Mouse (Mus musculus): ENCODE measurements around the gene Cdk14. TPM values are rescaled to one million over a fixed set of nuclear protein-coding genes. Genes with fewer than 3 reads are reported as not detected.

Cdk14 gene
- polyA plus RNA-seq, 1 experiment = 11.2 TPM

DNA sequence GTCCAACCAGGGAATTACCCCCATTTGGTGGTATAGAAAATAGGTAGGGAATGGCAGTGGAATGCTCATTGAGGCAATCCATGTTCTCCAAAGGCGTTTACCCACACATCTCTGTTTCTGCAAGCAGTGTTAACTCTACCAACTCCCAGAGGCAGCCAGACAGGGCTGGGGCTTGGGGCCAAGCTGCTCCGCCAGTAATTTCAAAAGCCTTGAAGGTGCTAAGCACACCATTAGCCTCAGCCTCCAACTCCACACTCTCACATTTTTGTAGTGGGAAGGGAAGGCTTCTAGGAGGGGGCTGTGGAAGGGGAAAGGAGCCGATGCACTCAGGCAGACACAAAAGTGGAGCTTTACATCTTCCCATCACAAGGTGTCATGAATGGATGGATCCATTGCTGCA lies 525.1 kb downstream of the Cdk14 start:
- H3ac ChIP-seq (ENCODE audit: control insufficient read depth, insufficient read length) = no peak overlapping the region
- H3K79me2 ChIP-seq (ENCODE audit: control insufficient read depth, insufficient read depth) = no peaks in the 10 kb centered on the region
- no peak for TF ChIP-seq TCF12 (IDR thresholded peaks at IDR 0.05; ENCODE audit: insufficient read depth, poor library complexity, severe bottlenecking)
- no peak for TF ChIP-seq E2F4 (IDR thresholded peaks at IDR 0.05; ENCODE audit: insufficient read depth)
- no peak for TF ChIP-seq MYOD1 (IDR thresholded peaks at IDR 0.05; ENCODE audit: control insufficient read depth in 1 of 3, insufficient read length in 2 of 3, low read depth in 2 of 3)
- no peak for TF ChIP-seq POLR2AphosphoS2 (IDR thresholded peaks at IDR 0.05; ENCODE audit: insufficient read length, low read depth)
- TF ChIP-seq MYOG (IDR thresholded peaks at IDR 0.05; ENCODE audit: control insufficient read depth in 1 of 3, insufficient read depth in 1 of 3, insufficient read length in 2 of 3, low read depth in 2 of 3) = no peak
- H3K36me3 ChIP-seq (ENCODE audit: control insufficient read depth, insufficient read depth) = peaks cover 11% of the 10 kb centered on the region
- no peaks in the 10 kb centered on the region for H3K27me3 ChIP-seq (ENCODE audit: control insufficient read depth, insufficient read depth, insufficient read length)
- no peak overlapping the region for H3K4me2 ChIP-seq (ENCODE audit: low read depth)
- H3K4me3 ChIP-seq = no peak overlapping the region

DNA sequence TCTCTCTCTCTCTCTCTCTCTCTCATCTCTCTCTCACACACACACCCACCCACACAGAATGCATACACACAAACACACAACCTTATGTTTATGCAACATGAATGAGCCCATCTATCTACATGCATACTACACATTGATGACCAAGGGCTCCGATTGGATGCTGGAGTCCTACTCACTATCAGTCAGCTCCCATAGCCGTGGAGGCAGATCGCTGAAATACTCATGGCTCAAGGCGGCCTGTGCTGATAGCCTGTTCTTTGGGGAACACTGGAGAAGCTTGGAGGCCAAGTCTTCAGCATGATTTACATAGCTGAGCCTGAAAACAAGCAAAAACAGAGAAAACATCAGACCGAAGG lies 526.3 kb downstream of the Cdk14 start:
- Histone ChIP-seq H3K4me3 (no peak overlapping the region), H3K27me3 (ENCODE audit: control insufficient read depth, insufficient read depth, insufficient read length) (no peaks in the 10 kb centered on the region), H3K4me2 (ENCODE audit: low read depth) (no peak overlapping the region), H3K79me2 (ENCODE audit: control insufficient read depth, insufficient read depth) (no peaks in the 10 kb centered on the region), H3ac (ENCODE audit: control insufficient read depth, insufficient read length) (no peak overlapping the region), H3K36me3 (ENCODE audit: control insufficient read depth, insufficient read depth) (peaks cover 11% of the 10 kb centered on the region)
- TF ChIP-seq POLR2A (IDR thresholded peaks at IDR 0.05; ENCODE audit: insufficient read length, low read depth) = no peak
- TF ChIP-seq MYOG (IDR thresholded peaks at IDR 0.05; ENCODE audit: control insufficient read depth in 1 of 3, insufficient read depth in 1 of 3, insufficient read length in 2 of 3, low read depth in 2 of 3) = no peak
- TF ChIP-seq TCF3 (IDR thresholded peaks at IDR 0.05; ENCODE audit: insufficient read length, low read depth) = no peak
- TF ChIP-seq REST (IDR thresholded peaks at IDR 0.05; ENCODE audit: insufficient read depth, insufficient read length) = no peak
- TF ChIP-seq CEBPB (IDR thresholded peaks at IDR 0.05; ENCODE audit: insufficient read depth, poor library complexity, severe bottlenecking) = no peak
- TF ChIP-seq TCF12 (IDR thresholded peaks at IDR 0.05; ENCODE audit: insufficient read depth, poor library complexity, severe bottlenecking) = no peak
- no peak for TF ChIP-seq E2F4 (IDR thresholded peaks at IDR 0.05; ENCODE audit: insufficient read depth)
- TF ChIP-seq MAX (IDR thresholded peaks at IDR 0.05; ENCODE audit: low read depth) = no peak
- no peak for TF ChIP-seq SRF (IDR thresholded peaks at IDR 0.05; ENCODE audit: control insufficient read depth, insufficient read length, low read depth)

DNA sequence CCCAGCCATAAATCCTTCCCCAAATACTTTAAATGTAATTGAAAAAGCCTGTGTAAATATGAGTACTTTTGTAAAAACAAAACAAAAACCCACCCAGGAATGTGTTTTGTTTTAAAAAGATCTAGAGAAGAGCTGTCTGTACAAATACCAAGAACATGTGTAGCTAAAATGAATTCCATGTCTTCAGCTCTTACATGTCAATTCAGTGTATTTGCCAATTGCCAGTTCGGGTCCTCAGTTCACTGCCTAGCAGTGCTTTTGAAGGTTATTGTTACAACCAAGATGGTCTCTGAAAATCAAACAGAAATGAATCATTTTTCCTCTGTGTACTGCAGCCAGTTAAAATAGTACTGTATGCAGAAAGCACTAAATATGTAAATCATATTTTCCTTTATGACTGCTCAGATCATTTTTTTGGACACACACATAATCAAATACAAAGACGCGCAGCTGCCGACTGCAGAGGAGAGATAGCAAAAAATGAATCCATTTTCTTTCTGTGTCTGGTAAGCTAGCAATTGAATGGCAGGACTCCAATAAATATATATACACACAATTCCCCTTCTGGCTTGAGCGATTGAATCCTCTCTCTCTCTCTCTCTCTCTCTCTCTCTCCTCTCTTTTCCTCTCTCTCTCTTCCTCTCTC lies 526.8 kb downstream of the Cdk14 start:
- TF ChIP-seq TCF3 (IDR thresholded peaks at IDR 0.05; ENCODE audit: insufficient read length, low read depth) = no peak
- no peak for TF ChIP-seq MAX (IDR thresholded peaks at IDR 0.05; ENCODE audit: low read depth)
- TF ChIP-seq POLR2AphosphoS2 (IDR thresholded peaks at IDR 0.05; ENCODE audit: insufficient read length, low read depth) = no peak
- no peak for TF ChIP-seq USF1 (IDR thresholded peaks at IDR 0.05; ENCODE audit: low read depth)
- no peak for TF ChIP-seq CEBPB (IDR thresholded peaks at IDR 0.05; ENCODE audit: insufficient read depth, poor library complexity, severe bottlenecking)
- no peak for TF ChIP-seq MYOG (IDR thresholded peaks at IDR 0.05; ENCODE audit: control insufficient read depth in 1 of 3, insufficient read depth in 1 of 3, insufficient read length in 2 of 3, low read depth in 2 of 3)
- TF ChIP-seq MYOD1 (IDR thresholded peaks at IDR 0.05; ENCODE audit: control insufficient read depth in 1 of 3, insufficient read length in 2 of 3, low read depth in 2 of 3) = no peak
- TF ChIP-seq POLR2A (IDR thresholded peaks at IDR 0.05; ENCODE audit: insufficient read length, low read depth) = no peak
- TF ChIP-seq E2F4 (IDR thresholded peaks at IDR 0.05; ENCODE audit: insufficient read depth) = no peak
- TF ChIP-seq TCF12 (IDR thresholded peaks at IDR 0.05; ENCODE audit: insufficient read depth, poor library complexity, severe bottlenecking) = no peak
- TF ChIP-seq REST (IDR thresholded peaks at IDR 0.05; ENCODE audit: insufficient read depth, insufficient read length) = no peak
- TF ChIP-seq SRF (IDR thresholded peaks at IDR 0.05; ENCODE audit: control insufficient read depth, insufficient read length, low read depth) = no peak
- Histone ChIP-seq H3ac (ENCODE audit: control insufficient read depth, insufficient read length) (no peak overlapping the region), H3K4me3 (no peak overlapping the region), H3K4me2 (ENCODE audit: low read depth) (no peak overlapping the region), H3K79me2 (ENCODE audit: control insufficient read depth, insufficient read depth) (no peaks in the 10 kb centered on the region), H3K36me3 (ENCODE audit: control insufficient read depth, insufficient read depth) (peaks cover 11% of the 10 kb centered on the region), H3K27me3 (ENCODE audit: control insufficient read depth, insufficient read depth, insufficient read length) (no peaks in the 10 kb centered on the region)

DNA sequence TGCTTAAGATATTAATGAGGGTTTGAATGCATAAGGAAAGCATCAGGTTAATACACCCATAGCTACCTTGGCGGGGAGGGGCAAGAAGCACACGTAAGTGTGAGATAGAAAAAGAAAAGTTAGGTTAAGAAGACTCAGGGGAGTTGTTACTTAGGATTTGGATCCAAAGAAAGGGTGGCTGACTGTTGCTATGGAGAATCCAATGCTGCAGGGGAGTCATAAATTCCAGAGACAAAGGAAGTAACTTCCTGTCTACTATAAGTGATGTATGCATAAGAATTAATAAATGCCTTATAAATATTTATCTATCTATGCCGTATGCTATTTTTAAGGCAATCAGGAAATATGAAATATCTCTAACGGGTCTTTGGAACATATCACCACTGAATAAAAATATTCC lies 527.4 kb downstream of the Cdk14 start:
- no peak overlapping the region for H3K4me3 ChIP-seq
- no peaks in the 10 kb centered on the region for H3K27me3 ChIP-seq (ENCODE audit: control insufficient read depth, insufficient read depth, insufficient read length)
- H3K36me3 ChIP-seq (ENCODE audit: control insufficient read depth, insufficient read depth) = peaks cover 11% of the 10 kb centered on the region
- H3ac ChIP-seq (ENCODE audit: control insufficient read depth, insufficient read length) = no peak overlapping the region
- no peak overlapping the region for H3K4me2 ChIP-seq (ENCODE audit: low read depth)
- H3K79me2 ChIP-seq (ENCODE audit: control insufficient read depth, insufficient read depth) = no peaks in the 10 kb centered on the region
- TF ChIP-seq SRF (IDR thresholded peaks at IDR 0.05; ENCODE audit: control insufficient read depth, insufficient read length, low read depth) (no peak), TCF12 (IDR thresholded peaks at IDR 0.05; ENCODE audit: insufficient read depth, poor library complexity, severe bottlenecking) (no peak), MYOG (IDR thresholded peaks at IDR 0.05; ENCODE audit: control insufficient read depth in 1 of 3, insufficient read depth in 1 of 3, insufficient read length in 2 of 3, low read depth in 2 of 3) (no peak), MYOD1 (IDR thresholded peaks at IDR 0.05; ENCODE audit: control insufficient read depth in 1 of 3, insufficient read length in 2 of 3, low read depth in 2 of 3) (no peak), USF1 (IDR thresholded peaks at IDR 0.05; ENCODE audit: low read depth) (no peak), CEBPB (IDR thresholded peaks at IDR 0.05; ENCODE audit: insufficient read depth, poor library complexity, severe bottlenecking) (no peak), POLR2AphosphoS2 (IDR thresholded peaks at IDR 0.05; ENCODE audit: insufficient read length, low read depth) (no peak), TCF3 (IDR thresholded peaks at IDR 0.05; ENCODE audit: insufficient read length, low read depth) (no peak)
